Comparison of ENCODE assay signal across 16 mouse cellular contexts in the genomic region with DNA sequence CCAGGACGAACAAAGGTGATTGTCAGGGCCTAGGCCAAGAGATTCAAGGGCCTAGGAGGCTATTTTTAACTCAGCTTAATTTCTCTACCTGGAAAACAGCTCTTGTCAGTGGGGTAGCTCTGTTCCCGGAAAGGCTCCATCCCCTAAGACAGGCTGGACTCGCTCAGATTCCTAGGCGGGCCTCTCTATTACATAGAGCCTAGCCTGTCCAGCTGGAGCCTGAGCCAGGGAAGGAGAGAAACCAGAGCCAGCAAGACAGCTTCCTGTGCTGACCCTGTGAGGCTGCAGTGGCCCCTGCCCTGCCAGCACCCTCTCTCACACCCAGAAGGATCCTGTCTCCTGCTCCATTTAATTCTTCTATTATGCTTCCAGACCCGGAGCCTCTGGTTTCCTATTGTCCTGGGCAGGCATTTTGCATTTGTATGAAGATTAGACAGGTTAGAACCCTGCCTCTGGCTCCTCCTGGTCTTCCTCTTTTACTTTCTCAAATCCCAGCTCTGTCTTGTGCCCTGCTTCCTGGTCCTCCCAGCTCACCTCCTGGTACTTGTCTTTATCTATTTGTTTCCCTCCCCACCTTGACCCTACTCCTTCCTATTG. TPM values are rescaled to one million over a fixed set of nuclear protein-coding genes. Genes with fewer than 3 reads are reported as not detected.
DNase-seq lines count a peak whose midpoint lies in the region; ATAC-seq and TF ChIP-seq lines count a peak whose summit lies in the region.
"Had no signal": no experiment of that assay in that cellular context is flagged by ENCODE, and none has a peak within 500 bp of the region (broad histone marks: within the 10 kb centered on the region; RNA-seq: fewer than 3 reads in every experiment).

No protein-coding gene starts in this region.

- 33% methylated on average over 5 of the region's 5 CpGs for WGBS in forebrain, embryonic 13.5 days
- WGBS in forebrain, embryonic 16.5 days: 36% methylated on average over 5 of the region's 5 CpGs
- WGBS in kidney, postnatal 0 days: 39% methylated on average over 5 of the region's 5 CpGs
- WGBS in stomach, embryonic 14.5 days: 36% methylated on average over 5 of the region's 5 CpGs

- no peak for TF ChIP-seq CTCF in kidney, postnatal 0 days (IDR thresholded peaks at IDR 0.05; ENCODE audit: low read depth)

- peak; percentile 22 for DNase-seq in kidney, postnatal 0 days (ENCODE audit: low spot score)
- DNase-seq in kidney, postnatal 36 days: no peak
- peak; percentile 37 for DNase-seq in gastrocnemius, postnatal 14 days
- DNase-seq in layer of hippocampus, adult 9-11 months: no peak
- no peak for DNase-seq in right cerebral cortex, postnatal 4 days
- DNase-seq: adrenal gland, postnatal 36 days; kidney, postnatal 14 days; lung, adult 18-20 months had no signal

- H3K9ac ChIP-seq in forebrain, embryonic 13.5 days: peak overlapping the region; percentile 21; the same call in 1 of the 2 replicates
- no peak overlapping the region for H3K9ac ChIP-seq in forebrain, embryonic 16.5 days (replicated peaks; ENCODE audit: low read depth, low read length)
- H3K9ac ChIP-seq in kidney, postnatal 0 days (ENCODE audit: low read depth, low read length): no peak overlapping the region
- no peak overlapping the region for H3K9ac ChIP-seq in stomach, embryonic 14.5 days (replicated peaks; ENCODE audit: low read depth, low read length)
- H3K9ac ChIP-seq: hindbrain, embryonic 15.5 days; limb, embryonic 12.5 days had no signal

- no peak overlapping the region for H3K4me3 ChIP-seq in forebrain, embryonic 13.5 days
- H3K4me3 ChIP-seq in forebrain, embryonic 16.5 days (replicated peaks; ENCODE audit: low read length): no peak overlapping the region
- no peak overlapping the region for H3K4me3 ChIP-seq in kidney, postnatal 0 days (replicated peaks; ENCODE audit: low read depth, low read length)
- H3K4me3 ChIP-seq in stomach, embryonic 14.5 days (ENCODE audit: low read depth, low read length): no peak overlapping the region
- H3K4me3 ChIP-seq: hindbrain, embryonic 15.5 days; limb, embryonic 12.5 days had no signal

- peaks cover 37% of the 10 kb centered on the region for H3K4me1 ChIP-seq in forebrain, embryonic 13.5 days
- peaks cover 17% of the 10 kb centered on the region for H3K4me1 ChIP-seq in forebrain, embryonic 16.5 days (replicated peaks; ENCODE audit: control insufficient read depth, insufficient read depth, low read length)
- H3K4me1 ChIP-seq in kidney, postnatal 0 days (replicated peaks; ENCODE audit: insufficient read depth, low read length): 0 out of 2 replicates have a peak, but pooled peaks cover 4% of the 10 kb centered on the region
- peaks cover 15% of the 10 kb centered on the region; the same call in 1 of the 2 replicates for H3K4me1 ChIP-seq in stomach, embryonic 14.5 days (ENCODE audit: control insufficient read depth, insufficient read depth, low read length)
- H3K4me1 ChIP-seq: hindbrain, embryonic 15.5 days had no signal

- intact Hi-C loops in gastrocnemius, postnatal 14 days (cut with DNase I; ENCODE audit: low total_unique reads): no loop called here

- H3K4me2 ChIP-seq in forebrain, embryonic 13.5 days: no peak overlapping the region
- no peak overlapping the region for H3K4me2 ChIP-seq in forebrain, embryonic 16.5 days (ENCODE audit: low read length)
- H3K4me2 ChIP-seq in kidney, postnatal 0 days (ENCODE audit: low read length): no peak overlapping the region
- H3K4me2 ChIP-seq in stomach, embryonic 14.5 days (replicated peaks; ENCODE audit: low read depth, low read length): no peak overlapping the region
- H3K4me2 ChIP-seq: hindbrain, embryonic 15.5 days; limb, embryonic 12.5 days had no signal

- H3K36me3 ChIP-seq in forebrain, embryonic 13.5 days (ENCODE audit: poor library complexity, severe bottlenecking): no peaks in the 10 kb centered on the region
- no peaks in the 10 kb centered on the region for H3K36me3 ChIP-seq in forebrain, embryonic 16.5 days (ENCODE audit: control insufficient read depth, insufficient read depth)
- H3K36me3 ChIP-seq in kidney, postnatal 0 days (ENCODE audit: insufficient read depth, low read length): no peaks in the 10 kb centered on the region
- H3K36me3 ChIP-seq in stomach, embryonic 14.5 days (ENCODE audit: control insufficient read depth, insufficient read depth, low read length): no peaks in the 10 kb centered on the region
- H3K36me3 ChIP-seq: hindbrain, embryonic 15.5 days; limb, embryonic 12.5 days had no signal

- no peak overlapping the region for H3K27ac ChIP-seq in forebrain, embryonic 13.5 days
- H3K27ac ChIP-seq in forebrain, embryonic 16.5 days (ENCODE audit: low read length): no peak overlapping the region
- no peak overlapping the region for H3K27ac ChIP-seq in kidney, postnatal 0 days
- H3K27ac ChIP-seq in stomach, embryonic 14.5 days (ENCODE audit: low read length): peak overlapping the region; percentile 27; the same call in 1 of the 2 replicates
- H3K27ac ChIP-seq: hindbrain, embryonic 15.5 days; limb, embryonic 12.5 days had no signal

- no peak for ATAC-seq in forebrain, embryonic 13.5 days
- no peak for ATAC-seq in forebrain, embryonic 16.5 days
- ATAC-seq in kidney, postnatal 0 days (replicated peaks; ENCODE audit: low FRiP score, low read depth): no peak
- peak; percentile 39; the same call in 1 of the 2 replicates for ATAC-seq in stomach, embryonic 14.5 days (ENCODE audit: insufficient number of reproducible peaks, insufficient read depth, low FRiP score, low read depth)

- no peaks in the 10 kb centered on the region for H3K9me3 ChIP-seq in forebrain, embryonic 13.5 days (replicated peaks)
- H3K9me3 ChIP-seq in forebrain, embryonic 16.5 days (ENCODE audit: control insufficient read depth, low read length): no peaks in the 10 kb centered on the region
- H3K9me3 ChIP-seq in kidney, postnatal 0 days (replicated peaks; ENCODE audit: low read length): no peaks in the 10 kb centered on the region
- H3K9me3 ChIP-seq in stomach, embryonic 14.5 days (ENCODE audit: control insufficient read depth, low read depth, low read length): no peaks in the 10 kb centered on the region
- H3K9me3 ChIP-seq: hindbrain, embryonic 15.5 days; limb, embryonic 12.5 days had no signal

- H3K27me3 ChIP-seq in forebrain, embryonic 13.5 days: no peaks in the 10 kb centered on the region
- no peaks in the 10 kb centered on the region for H3K27me3 ChIP-seq in forebrain, embryonic 16.5 days (replicated peaks; ENCODE audit: control insufficient read depth, insufficient read depth, low read length)
- no peaks in the 10 kb centered on the region for H3K27me3 ChIP-seq in kidney, postnatal 0 days (ENCODE audit: insufficient read depth, low read length)
- no peaks in the 10 kb centered on the region for H3K27me3 ChIP-seq in stomach, embryonic 14.5 days (ENCODE audit: control insufficient read depth, insufficient read depth, low read length)
- H3K27me3 ChIP-seq: hindbrain, embryonic 15.5 days had no signal

RNA-seq across cellular contexts. Expression of a gene that starts 2.2 kb away (rescaled TPM):
- 0.18 and 0.31 TPM in 2 replicates for polyA plus RNA-seq in forebrain, embryonic 13.5 days (2015; fragmentation: Nextera tagmentation; extraction: Ambion mirVana)
- polyA plus RNA-seq in forebrain, embryonic 16.5 days (2015; fragmentation: Nextera tagmentation; extraction: Ambion mirVana): 0.38 TPM in 1 of 2 replicates, not detected in the other
- 0.09 TPM in 1 of 2 replicates, not detected in the other for polyA plus RNA-seq in kidney, postnatal 0 days (2015; fragmentation: Nextera tagmentation; extraction: Ambion mirVana)
- not detected for total RNA-seq in gastrocnemius, postnatal 14 days (2021)
- polyA plus RNA-seq in stomach, embryonic 14.5 days (2014; fragmentation: Nextera tagmentation; extraction: Ambion mirVana): 3.0 and 3.9 TPM in 2 replicates
- total RNA-seq: adrenal gland, postnatal 36 days; layer of hippocampus, postnatal 25 days; megakaryocyte, adult 5-6 weeks had no signal
- polyA plus RNA-seq: neural tube, embryonic 11.5 days had no signal

Comparison
In these comparisons a context has a peak if more than half of its experiments do, and no peak if none do; other contexts are left out.
1. DNase-seq: peak in kidney, postnatal 0 days (single experiment) and gastrocnemius, postnatal 14 days (single experiment); none in kidney, postnatal 36 days (0 of 2), layer of hippocampus, adult 9-11 months (single experiment) and right cerebral cortex, postnatal 4 days (single experiment).